Mouse (Mus musculus): Measurements from ENCODE around the gene Nfe2l3. TPM values are rescaled to one million over a fixed set of nuclear protein-coding genes. Genes with fewer than 3 reads are reported as not detected.
"Not testable (repeated sequence)": the region's sequence is repeated elsewhere in the genome, so short reads cannot be mapped to it uniquely, and the experiment has no call there.

Gene Nfe2l3
- polyA plus RNA-seq (2012; rRNA removed) = 10.5 and 11.8 TPM in 2 replicates

- Histone ChIP-seq H3K4me1 (replicated peaks; ENCODE audit: control insufficient read depth, insufficient read depth, low read length) (peaks cover 11% of the 10 kb centered on the region; the same call in 1 of the 2 replicates), H3K27ac (ENCODE audit: control insufficient read depth, insufficient read depth, low read length) (no peak within 1 kb of the TSS), H3K4me3 (ENCODE audit: control insufficient read depth, insufficient read depth, low read length) (peak within 1 kb of the TSS; percentile 53), H3K36me3 (ENCODE audit: control insufficient read depth, insufficient read depth, low read length) (no peaks in the 10 kb centered on the region), H3K27me3 (ENCODE audit: control insufficient read depth, insufficient read depth, low read length) (peaks cover 2% of the 10 kb centered on the region; the same call in 1 of the 2 replicates)
- TF ChIP-seq POLR2A (IDR thresholded peaks at IDR 0.05; ENCODE audit: control insufficient read depth, extremely low read depth, insufficient read depth, low read length, poor library complexity) (no peak), CTCF (IDR thresholded peaks at IDR 0.05; ENCODE audit: borderline replicate concordance, control insufficient read depth, extremely low read depth, insufficient read depth, low read length, poor library complexity) (no peak)
- 1% methylated on average over 73 of the region's 74 CpGs for WGBS
- peak; percentile 72 for DNase-seq
Observed at GRCm38 (mm10) chr6:51432535-51433397, at the start of gene Nfe2l3. TSS of gene Nfe2l3 (plus strand) at chr6:51432670.

- Histone ChIP-seq H3K27ac (ENCODE audit: control insufficient read depth, insufficient read depth, low read length) (no peak overlapping the region), H3K27me3 (ENCODE audit: control insufficient read depth, insufficient read depth, low read length) (no peaks in the 10 kb centered on the region), H3K4me3 (ENCODE audit: control insufficient read depth, insufficient read depth, low read length) (0 out of 2 replicates have a peak overlapping the region, but pooled peaks have one; percentile 3), H3K36me3 (ENCODE audit: control insufficient read depth, insufficient read depth, low read length) (no peaks in the 10 kb centered on the region), H3K4me1 (replicated peaks; ENCODE audit: control insufficient read depth, insufficient read depth, low read length) (peaks cover 9% of the 10 kb centered on the region)
- DNase-seq = peak; percentile 87
- 19% methylated on average over 26 of the region's 26 CpGs for WGBS
- TF ChIP-seq POLR2A (IDR thresholded peaks at IDR 0.05; ENCODE audit: control insufficient read depth, extremely low read depth, insufficient read depth, low read length, poor library complexity) (no peak), CTCF (IDR thresholded peaks at IDR 0.05; ENCODE audit: borderline replicate concordance, control insufficient read depth, extremely low read depth, insufficient read depth, low read length, poor library complexity) (peak; percentile 74; the same call in 1 of the 2 replicates)
Observed at GRCm38 (mm10) chr6:51383769-51384755, 48.4 kb upstream of the Nfe2l3 start.

GRCm38 (mm10) chr6:51390505-51390904, 42.0 kb upstream of the Nfe2l3 start:
- H3K4me3 ChIP-seq (ENCODE audit: control insufficient read depth, insufficient read depth, low read length) = no peak overlapping the region
- DNase-seq = no peak
- no peaks in the 10 kb centered on the region for H3K27me3 ChIP-seq (ENCODE audit: control insufficient read depth, insufficient read depth, low read length)
- H3K4me1 ChIP-seq (replicated peaks; ENCODE audit: control insufficient read depth, insufficient read depth, low read length) = no peaks in the 10 kb centered on the region
- WGBS = 95% methylated on average over 11 of the region's 11 CpGs
- H3K27ac ChIP-seq (ENCODE audit: control insufficient read depth, insufficient read depth, low read length) = no peak overlapping the region
- TF ChIP-seq CTCF (IDR thresholded peaks at IDR 0.05; ENCODE audit: borderline replicate concordance, control insufficient read depth, extremely low read depth, insufficient read depth, low read length, poor library complexity) = no peak
- no peak for TF ChIP-seq POLR2A (IDR thresholded peaks at IDR 0.05; ENCODE audit: control insufficient read depth, extremely low read depth, insufficient read depth, low read length, poor library complexity)
- no peaks in the 10 kb centered on the region for H3K36me3 ChIP-seq (ENCODE audit: control insufficient read depth, insufficient read depth, low read length)

- DNase-seq = no peak
- no peaks in the 10 kb centered on the region for H3K4me1 ChIP-seq (replicated peaks; ENCODE audit: control insufficient read depth, insufficient read depth, low read length)
- no peaks in the 10 kb centered on the region for H3K27me3 ChIP-seq (ENCODE audit: control insufficient read depth, insufficient read depth, low read length)
- H3K36me3 ChIP-seq (ENCODE audit: control insufficient read depth, insufficient read depth, low read length) = no peaks in the 10 kb centered on the region
- no peak overlapping the region for H3K27ac ChIP-seq (ENCODE audit: control insufficient read depth, insufficient read depth, low read length)
- WGBS = 90% methylated on average over 13 of the region's 13 CpGs
- H3K4me3 ChIP-seq (ENCODE audit: control insufficient read depth, insufficient read depth, low read length) = no peak overlapping the region
- TF ChIP-seq CTCF (IDR thresholded peaks at IDR 0.05; ENCODE audit: borderline replicate concordance, control insufficient read depth, extremely low read depth, insufficient read depth, low read length, poor library complexity) = no peak
- no peak for TF ChIP-seq POLR2A (IDR thresholded peaks at IDR 0.05; ENCODE audit: control insufficient read depth, extremely low read depth, insufficient read depth, low read length, poor library complexity)
Observed at GRCm38 (mm10) chr6:51391816-51392490, 40.5 kb upstream of the Nfe2l3 start.

- no peak overlapping the region for H3K27ac ChIP-seq (ENCODE audit: control insufficient read depth, insufficient read depth, low read length)
- no peaks in the 10 kb centered on the region for H3K27me3 ChIP-seq (ENCODE audit: control insufficient read depth, insufficient read depth, low read length)
- DNase-seq = no peak
- no peaks in the 10 kb centered on the region for H3K36me3 ChIP-seq (ENCODE audit: control insufficient read depth, insufficient read depth, low read length)
- TF ChIP-seq CTCF (IDR thresholded peaks at IDR 0.05; ENCODE audit: borderline replicate concordance, control insufficient read depth, extremely low read depth, insufficient read depth, low read length, poor library complexity) (no peak), POLR2A (IDR thresholded peaks at IDR 0.05; ENCODE audit: control insufficient read depth, extremely low read depth, insufficient read depth, low read length, poor library complexity) (no peak)
- H3K4me3 ChIP-seq (ENCODE audit: control insufficient read depth, insufficient read depth, low read length) = no peak overlapping the region
- WGBS = 82% methylated on average over 6 of the region's 6 CpGs
- H3K4me1 ChIP-seq (replicated peaks; ENCODE audit: control insufficient read depth, insufficient read depth, low read length) = no peaks in the 10 kb centered on the region
Observed at GRCm38 (mm10) chr6:51393341-51394128, 38.9 kb upstream of the Nfe2l3 start.

- H3K27me3 ChIP-seq (ENCODE audit: control insufficient read depth, insufficient read depth, low read length); H3K36me3 ChIP-seq (ENCODE audit: control insufficient read depth, insufficient read depth, low read length); H3K4me1 ChIP-seq (replicated peaks; ENCODE audit: control insufficient read depth, insufficient read depth, low read length); H3K4me3 ChIP-seq (ENCODE audit: control insufficient read depth, insufficient read depth, low read length); H3K27ac ChIP-seq (ENCODE audit: control insufficient read depth, insufficient read depth, low read length); DNase-seq: not testable (repeated sequence)
- 96% methylated on average over 8 of the region's 8 CpGs for WGBS
Observed at GRCm38 (mm10) chr6:51394367-51394766, 38.1 kb upstream of the Nfe2l3 start.

GRCm38 (mm10) chr6:51394963-51395362, 37.5 kb upstream of the Nfe2l3 start:
- 91% methylated on average over 3 of the region's 3 CpGs for WGBS
- H3K27ac ChIP-seq (ENCODE audit: control insufficient read depth, insufficient read depth, low read length); H3K27me3 ChIP-seq (ENCODE audit: control insufficient read depth, insufficient read depth, low read length); DNase-seq; H3K4me1 ChIP-seq (replicated peaks; ENCODE audit: control insufficient read depth, insufficient read depth, low read length); H3K36me3 ChIP-seq (ENCODE audit: control insufficient read depth, insufficient read depth, low read length); H3K4me3 ChIP-seq (ENCODE audit: control insufficient read depth, insufficient read depth, low read length): not testable (repeated sequence)

Measured in thymus, adult 2 months (tissue).